Mouse (Mus musculus): ENCODE data around the gene Wnt5b.

Wnt5b gene

DNA sequence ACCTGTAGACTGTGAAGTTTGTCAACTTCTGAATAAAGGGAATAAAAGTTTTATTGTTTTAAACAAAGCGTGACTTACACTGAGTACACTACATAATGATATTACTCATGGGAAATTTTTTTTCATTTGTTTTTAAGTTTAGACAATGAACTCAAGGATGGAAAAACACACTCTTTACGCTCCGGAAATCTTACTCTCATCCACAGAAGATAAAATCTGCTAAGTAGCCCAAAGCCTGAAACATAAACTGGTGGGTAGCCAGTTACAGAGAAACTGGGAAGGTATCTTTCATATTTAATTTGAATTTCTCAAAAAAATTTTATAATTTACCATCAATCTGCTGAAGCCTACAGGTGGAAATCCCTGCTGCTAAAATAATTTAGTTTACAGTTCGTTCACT lies 157.7 kb downstream of the Wnt5b start:
- no peak for DNase-seq (ENCODE audit: low spot score)

DNA sequence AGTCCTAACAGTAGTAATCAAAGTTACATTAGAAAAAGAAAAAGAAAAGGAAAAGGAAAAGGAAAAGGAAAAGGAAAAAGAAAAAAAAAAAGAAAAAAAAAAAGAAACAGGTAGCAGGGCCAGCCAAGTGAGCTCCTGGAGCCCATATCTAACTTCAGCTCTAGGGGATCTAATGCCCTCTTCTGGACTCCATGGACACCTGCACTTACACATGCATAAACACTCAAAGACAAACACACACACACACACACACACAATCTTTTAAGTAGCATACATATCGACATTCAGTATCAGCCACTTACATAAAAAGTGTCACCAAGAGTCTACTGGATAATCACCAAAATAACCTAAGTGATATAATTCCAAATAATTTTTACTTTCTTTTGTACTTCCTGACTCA lies 158.5 kb downstream of the Wnt5b start:
- DNase-seq (ENCODE audit: low spot score), result no peak

All from ovary, postnatal 14 days (tissue).